Mouse (Mus musculus): ENCODE results near the gene Pfkm. TPM values are rescaled to one million over a fixed set of nuclear protein-coding genes. Genes with fewer than 3 reads are reported as not detected.

Pfkm gene
- polyA plus RNA-seq, 1 experiment from 2014 or later: 36.3 TPM

Other genes starting within 250 kb of the Pfkm start
- gene Hdac7, start 248.1 kb upstream of the Pfkm start, polyA plus RNA-seq (2014; fragmentation: Nextera tagmentation; extraction: Ambion mirVana): 14.6 and 16.7 TPM in 2 replicates
- gene Vdr, start 182.0 kb upstream of the Pfkm start, polyA plus RNA-seq (2014; fragmentation: Nextera tagmentation; extraction: Ambion mirVana): 0.10 and 0.38 TPM in 2 replicates
- gene Tmem106c, start 128.4 kb upstream of the Pfkm start, polyA plus RNA-seq (2014; fragmentation: Nextera tagmentation; extraction: Ambion mirVana): 60.4 and 62.7 TPM in 2 replicates
- gene Col2a1, start 87.9 kb upstream of the Pfkm start, polyA plus RNA-seq (2014; fragmentation: Nextera tagmentation; extraction: Ambion mirVana): 94.5 and 94.6 TPM in 2 replicates
- 46.2 and 47.6 TPM in 2 replicates for gene Senp1, start 1.2 kb downstream of the Pfkm start, polyA plus RNA-seq (2014; fragmentation: Nextera tagmentation; extraction: Ambion mirVana)
- gene Asb8, start 73.0 kb downstream of the Pfkm start, polyA plus RNA-seq (2014; fragmentation: Nextera tagmentation; extraction: Ambion mirVana): 44.4 and 49.4 TPM in 2 replicates
- 12.7 TPM in 2 replicates for gene Ccdc184, start 74.6 kb downstream of the Pfkm start, polyA plus RNA-seq (2014; fragmentation: Nextera tagmentation; extraction: Ambion mirVana)
- gene Olfr288, start 103.0 kb downstream of the Pfkm start, polyA plus RNA-seq (2014; fragmentation: Nextera tagmentation; extraction: Ambion mirVana): not detected in 2 replicates
- gene Gm44579, start 128.4 kb downstream of the Pfkm start, polyA plus RNA-seq (2014; fragmentation: Nextera tagmentation; extraction: Ambion mirVana): not detected in 2 replicates
- not detected in 2 replicates for gene Olfr287, start 128.5 kb downstream of the Pfkm start, polyA plus RNA-seq (2014; fragmentation: Nextera tagmentation; extraction: Ambion mirVana)
- gene Olfr286, start 141.9 kb downstream of the Pfkm start, polyA plus RNA-seq (2014; fragmentation: Nextera tagmentation; extraction: Ambion mirVana): not detected in 2 replicates
- gene H1fnt, start 164.7 kb downstream of the Pfkm start, polyA plus RNA-seq (2014; fragmentation: Nextera tagmentation; extraction: Ambion mirVana): not detected in 2 replicates
- gene Zfp641, start 203.6 kb downstream of the Pfkm start, polyA plus RNA-seq (2014; fragmentation: Nextera tagmentation; extraction: Ambion mirVana): 1.6 and 1.9 TPM in 2 replicates
- gene Olfr285, start 224.8 kb downstream of the Pfkm start, polyA plus RNA-seq (2014; fragmentation: Nextera tagmentation; extraction: Ambion mirVana): not detected in 2 replicates
- not detected in 2 replicates for gene Olfr284, start 248.4 kb downstream of the Pfkm start, polyA plus RNA-seq (2014; fragmentation: Nextera tagmentation; extraction: Ambion mirVana)